Mouse (Mus musculus): Measurements from ENCODE around the gene Tada2a. TPM values are rescaled to one million over a fixed set of nuclear protein-coding genes. Genes with fewer than 3 reads are reported as not detected.
A peak's percentile ranks its signal among the peaks of the same experiment; 100 is the strongest.

Gene Tada2a
- total and polyA plus RNA-seq, 2 experiments from 2014 or later = 15.9 to 24.7 TPM

GRCm38 (mm10) chr11:84063631-84064209 is 65.7 kb downstream of the Tada2a start:
- WGBS = 96% methylated on average over 3 of the region's 3 CpGs
- ATAC-seq = no peak

GRCm38 (mm10) chr11:84062805-84063204 is 66.6 kb downstream of the Tada2a start:
- H3K9ac ChIP-seq (replicated peaks; ENCODE audit: low read length) = no peak overlapping the region
- DNase-seq (ENCODE audit: low spot score) = no peak
- no peak for ATAC-seq
- H3K9me3 ChIP-seq (ENCODE audit: low read length) = no peaks in the 10 kb centered on the region
- no peaks in the 10 kb centered on the region for H3K27me3 ChIP-seq (ENCODE audit: insufficient read depth, low read length)
- no peak for TF ChIP-seq CTCF (IDR thresholded peaks at IDR 0.05; ENCODE audit: low read depth)
- no peak overlapping the region for H3K4me2 ChIP-seq (ENCODE audit: low read depth, low read length)
- no peak overlapping the region for H3K27ac ChIP-seq
- 68% methylated on average over 2 of the region's 2 CpGs for WGBS
- H3K36me3 ChIP-seq (ENCODE audit: insufficient read depth, low read length) = no peaks in the 10 kb centered on the region
- peaks cover 10% of the 10 kb centered on the region; the same call in 1 of the 2 replicates for H3K4me1 ChIP-seq (ENCODE audit: insufficient read depth, low read length)
- no peak overlapping the region for H3K4me3 ChIP-seq (ENCODE audit: low read length)

More at GRCm38 (mm10) chr11:84063631-84064209, 65.7 kb downstream of the Tada2a start:
- Histone ChIP-seq H3K27me3 (ENCODE audit: insufficient read depth, low read length) (no peaks in the 10 kb centered on the region), H3K4me1 (ENCODE audit: insufficient read depth, low read length) (peaks cover 11% of the 10 kb centered on the region; the same call in 1 of the 2 replicates), H3K36me3 (ENCODE audit: insufficient read depth, low read length) (no peaks in the 10 kb centered on the region), H3K4me3 (ENCODE audit: low read length) (no peak overlapping the region), H3K4me2 (ENCODE audit: low read depth, low read length) (no peak overlapping the region), H3K9ac (replicated peaks; ENCODE audit: low read length) (no peak overlapping the region), H3K9me3 (ENCODE audit: low read length) (no peaks in the 10 kb centered on the region), H3K27ac (no peak overlapping the region)
- no peak for TF ChIP-seq CTCF (IDR thresholded peaks at IDR 0.05; ENCODE audit: low read depth)
- DNase-seq (ENCODE audit: low spot score) = no peak

GRCm38 (mm10) chr11:84061881-84062280 is 67.5 kb downstream of the Tada2a start:
- no peak overlapping the region for H3K4me3 ChIP-seq (ENCODE audit: low read length)
- 0 out of 2 replicates have a peak, but pooled peaks cover 7% of the 10 kb centered on the region for H3K4me1 ChIP-seq (ENCODE audit: insufficient read depth, low read length)
- no peaks in the 10 kb centered on the region for H3K36me3 ChIP-seq (ENCODE audit: insufficient read depth, low read length)
- 88% methylated on average over 2 of the region's 2 CpGs for WGBS
- H3K4me2 ChIP-seq (ENCODE audit: low read depth, low read length) = no peak overlapping the region
- no peak for TF ChIP-seq CTCF (IDR thresholded peaks at IDR 0.05; ENCODE audit: low read depth)
- no peaks in the 10 kb centered on the region for H3K9me3 ChIP-seq (ENCODE audit: low read length)
- no peak overlapping the region for H3K9ac ChIP-seq (replicated peaks; ENCODE audit: low read length)
- H3K27ac ChIP-seq = no peak overlapping the region
- no peaks in the 10 kb centered on the region for H3K27me3 ChIP-seq (ENCODE audit: insufficient read depth, low read length)
- ATAC-seq (no peak), DNase-seq (ENCODE audit: low spot score) (no peak)

GRCm38 (mm10) chr11:84060635-84061034 is 68.8 kb downstream of the Tada2a start:
- H3K36me3 ChIP-seq (ENCODE audit: insufficient read depth, low read length) = no peaks in the 10 kb centered on the region
- no peak overlapping the region for H3K4me2 ChIP-seq (ENCODE audit: low read depth, low read length)
- H3K27ac ChIP-seq = no peak overlapping the region
- no peak for DNase-seq (ENCODE audit: low spot score)
- no peaks in the 10 kb centered on the region for H3K27me3 ChIP-seq (ENCODE audit: insufficient read depth, low read length)
- H3K9ac ChIP-seq (replicated peaks; ENCODE audit: low read length) = no peak overlapping the region
- ATAC-seq = no peak
- no peaks in the 10 kb centered on the region for H3K9me3 ChIP-seq (ENCODE audit: low read length)
- TF ChIP-seq CTCF (IDR thresholded peaks at IDR 0.05; ENCODE audit: low read depth) = no peak
- 84% methylated on average over 6 of the region's 6 CpGs for WGBS
- no peaks in the 10 kb centered on the region for H3K4me1 ChIP-seq (ENCODE audit: insufficient read depth, low read length)
- no peak overlapping the region for H3K4me3 ChIP-seq (ENCODE audit: low read length)

GRCm38 (mm10) chr11:84059784-84060183 is 69.6 kb downstream of the Tada2a start:
- no peaks in the 10 kb centered on the region for H3K36me3 ChIP-seq (ENCODE audit: insufficient read depth, low read length)
- 99% methylated on average over 2 of the region's 2 CpGs for WGBS
- no peak overlapping the region for H3K27ac ChIP-seq
- TF ChIP-seq CTCF (IDR thresholded peaks at IDR 0.05; ENCODE audit: low read depth) = no peak
- DNase-seq (ENCODE audit: low spot score) = no peak
- H3K27me3 ChIP-seq (ENCODE audit: insufficient read depth, low read length) = no peaks in the 10 kb centered on the region
- H3K4me3 ChIP-seq (ENCODE audit: low read length) = no peak overlapping the region
- ATAC-seq = no peak
- H3K4me2 ChIP-seq (ENCODE audit: low read depth, low read length) = no peak overlapping the region
- H3K9ac ChIP-seq (replicated peaks; ENCODE audit: low read length) = no peak overlapping the region
- no peaks in the 10 kb centered on the region for H3K9me3 ChIP-seq (ENCODE audit: low read length)
- H3K4me1 ChIP-seq (ENCODE audit: insufficient read depth, low read length) = no peaks in the 10 kb centered on the region

GRCm38 (mm10) chr11:84057418-84057817 is 72.0 kb downstream of the Tada2a start:
- DNase-seq (ENCODE audit: low spot score) = no peak
- Histone ChIP-seq H3K9me3 (ENCODE audit: low read length) (no peaks in the 10 kb centered on the region), H3K36me3 (ENCODE audit: insufficient read depth, low read length) (no peaks in the 10 kb centered on the region), H3K27me3 (ENCODE audit: insufficient read depth, low read length) (no peaks in the 10 kb centered on the region), H3K9ac (replicated peaks; ENCODE audit: low read length) (no peak overlapping the region), H3K4me3 (ENCODE audit: low read length) (no peak overlapping the region), H3K27ac (no peak overlapping the region), H3K4me2 (ENCODE audit: low read depth, low read length) (no peak overlapping the region), H3K4me1 (ENCODE audit: insufficient read depth, low read length) (peaks cover 7% of the 10 kb centered on the region; the same call in 1 of the 2 replicates)
- ATAC-seq = no peak
- WGBS = 100% methylated on average over 2 of the region's 2 CpGs
- no peak for TF ChIP-seq CTCF (IDR thresholded peaks at IDR 0.05; ENCODE audit: low read depth)

- whole genome bisulfite sequencing = 31% methylated on average over 10 of the region's 10 CpGs
- H3K36me3 ChIP-seq (ENCODE audit: insufficient read depth, low read length) = no peaks in the 10 kb centered on the region
- no peak overlapping the region for H3K4me2 ChIP-seq (ENCODE audit: low read depth, low read length)
- H3K9me3 ChIP-seq (ENCODE audit: low read length) = no peaks in the 10 kb centered on the region
- H3K27ac ChIP-seq = peak overlapping the region; percentile 62; the same call in 1 of the 2 replicates
- peaks cover 7% of the 10 kb centered on the region; the same call in 1 of the 2 replicates for H3K4me1 ChIP-seq (ENCODE audit: insufficient read depth, low read length)
- peak; percentile 91 for ATAC-seq
- H3K4me3 ChIP-seq (ENCODE audit: low read length) = no peak overlapping the region
- peak; percentile 82 for DNase-seq (ENCODE audit: low spot score)
- no peak overlapping the region for H3K9ac ChIP-seq (replicated peaks; ENCODE audit: low read length)
- no peak for TF ChIP-seq CTCF (IDR thresholded peaks at IDR 0.05; ENCODE audit: low read depth)
- no peaks in the 10 kb centered on the region for H3K27me3 ChIP-seq (ENCODE audit: insufficient read depth, low read length)
These were observed 75.8 kb downstream of the Tada2a start for GRCm38 (mm10) chr11:84053524-84054163.

Measured in hindbrain, postnatal 0 days (tissue).